Mouse (Mus musculus) limb, embryonic 14.5 days (tissue): ENCODE results near the gene Nbeal2. TPM values are rescaled to one million over a fixed set of nuclear protein-coding genes. Genes with fewer than 3 reads are reported as not detected.

Experiments used
- ATAC-seq: fragments of 200-750 bp; cut with Nextera tagmentation; 2 replicates; pipeline ENCODE4 v1.8.0; 2017; ENCODE audit warnings: low read depth, moderate number of reproducible peaks, moderate TSS enrichment; ENCODE audit not compliant: low FRiP score
- DNase-seq: peaks from one replicate; pipeline ENCODE4 v3.0.0-alpha.2; 2015; ENCODE audit warnings: low spot score
- H3K27ac ChIP-seq: fragments of 300-500 bp; sonication (generic); replicated peaks from 2 replicates; pipeline ENCODE4 v1.5.1; 2014; ENCODE audit warnings: low read depth, mild to moderate bottlenecking, low read length, moderate library complexity, mixed read lengths
- H3K27me3 ChIP-seq: fragments of 300-500 bp; sonication (generic); 2 replicates; pipeline ENCODE4 v1.6.1; 2014; ENCODE audit warnings: low read length, mixed read lengths; ENCODE audit not compliant: control insufficient read depth, insufficient read depth
- H3K36me3 ChIP-seq: fragments of 300-500 bp; sonication (generic); 2 replicates; pipeline ENCODE4 v1.6.1; 2014; ENCODE audit warnings: mild to moderate bottlenecking, low read length, moderate library complexity, mixed read lengths; ENCODE audit not compliant: control insufficient read depth, insufficient read depth
- H3K4me1 ChIP-seq: fragments of 300-500 bp; sonication (generic); 2 replicates; pipeline ENCODE4 v1.6.1; 2014; ENCODE audit warnings: antibody characterized with exemption, low read length, mixed read lengths; ENCODE audit not compliant: control insufficient read depth, insufficient read depth
- H3K4me2 ChIP-seq: fragments of 300-500 bp; sonication (generic); replicated peaks from 2 replicates; pipeline ENCODE4 v1.6.1; 2014; ENCODE audit warnings: low read depth, mild to moderate bottlenecking, low read length, moderate library complexity; ENCODE audit not compliant: severe bottlenecking
- H3K4me3 ChIP-seq: fragments of 300-500 bp; sonication (generic); replicated peaks from 2 replicates; pipeline ENCODE4 v1.5.1; 2014; ENCODE audit warnings: low read length
- H3K9ac ChIP-seq: fragments of 300-500 bp; sonication (generic); 2 replicates; pipeline ENCODE4 v1.6.1; 2014; ENCODE audit warnings: mild to moderate bottlenecking, low read depth, low read length, moderate library complexity; ENCODE audit not compliant: severe bottlenecking
- H3K9me3 ChIP-seq: fragments of 300-500 bp; sonication (generic); 2 replicates; pipeline ENCODE4 v1.6.1; 2016; ENCODE audit warnings: low read length; ENCODE audit not compliant: control insufficient read depth
- POLR2A ChIP-seq: fragments of 200-500 bp; IDR thresholded peaks from 2 replicates; pipeline ENCODE4 v1.8.0; 2012; ENCODE audit warnings: inconsistent platforms, mild to moderate bottlenecking, moderate library complexity, borderline replicate concordance; ENCODE audit not compliant: insufficient read depth, insufficient read length; ENCODE audit errors: extremely low read depth
- WGBS: fragments of 180-500 bp; shearing (Covaris S2); extraction: QIAGEN DNeasy Blood & Tissue Kit; methylation state at CpG from one replicate; pipeline ENCODE4 v1.1.7; 2014; 5-methylcytosine and 5-hydroxymethylcytosine counted together
- polyA plus RNA-seq, 2 experiments: library from polyadenylated mRNA; depleted of rRNA in 1 of 2; stranded (reverse) in 1 of 2; unstranded in 1 of 2; fragments of >200 nt; fragmentation: Nextera tagmentation in 1 of 2; extraction: Ambion mirVana in 1 of 2; gene quantifications; 2 replicates each; pipeline versions ENCODE4 v1.2.1 to v1.2.3; 2012 to 2014

Nbeal2 gene
- polyA plus RNA-seq, 2 experiments, result 3.3 to 8.4 TPM

DNA sequence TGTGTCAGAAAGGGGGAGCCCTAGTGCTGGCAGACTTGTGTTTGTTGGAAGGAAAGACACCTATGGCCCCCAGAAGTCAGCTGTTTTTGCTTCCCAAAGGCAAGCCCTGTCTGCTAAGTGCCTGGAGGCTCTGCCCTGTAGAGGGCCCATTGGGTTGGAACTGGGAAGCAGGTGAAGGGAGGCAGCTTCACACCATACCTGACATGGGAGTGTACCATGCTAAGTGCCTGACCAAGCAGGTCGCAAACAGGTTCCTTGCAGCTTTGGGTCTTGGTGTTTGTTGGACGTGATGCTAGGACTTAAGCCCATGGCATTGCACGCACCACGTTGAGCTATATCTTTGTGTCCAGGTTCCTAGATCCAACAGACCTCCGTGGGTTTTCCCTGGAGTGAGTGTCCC is 42.5 kb upstream of the Nbeal2 start:
- 94% methylated on average over 5 of the region's 5 CpGs for WGBS
- Histone ChIP-seq H3K36me3 (peaks cover 5% of the 10 kb centered on the region; the same call in 1 of the 2 replicates), H3K4me2 (no peak overlapping the region), H3K4me3 (no peak overlapping the region), H3K27ac (no peak overlapping the region), H3K4me1 (no peaks in the 10 kb centered on the region), H3K9ac (no peak overlapping the region), H3K9me3 (no peaks in the 10 kb centered on the region), H3K27me3 (no peaks in the 10 kb centered on the region)
- no peak for DNase-seq
- no peak for ATAC-seq
- no peak for TF ChIP-seq POLR2A

DNA sequence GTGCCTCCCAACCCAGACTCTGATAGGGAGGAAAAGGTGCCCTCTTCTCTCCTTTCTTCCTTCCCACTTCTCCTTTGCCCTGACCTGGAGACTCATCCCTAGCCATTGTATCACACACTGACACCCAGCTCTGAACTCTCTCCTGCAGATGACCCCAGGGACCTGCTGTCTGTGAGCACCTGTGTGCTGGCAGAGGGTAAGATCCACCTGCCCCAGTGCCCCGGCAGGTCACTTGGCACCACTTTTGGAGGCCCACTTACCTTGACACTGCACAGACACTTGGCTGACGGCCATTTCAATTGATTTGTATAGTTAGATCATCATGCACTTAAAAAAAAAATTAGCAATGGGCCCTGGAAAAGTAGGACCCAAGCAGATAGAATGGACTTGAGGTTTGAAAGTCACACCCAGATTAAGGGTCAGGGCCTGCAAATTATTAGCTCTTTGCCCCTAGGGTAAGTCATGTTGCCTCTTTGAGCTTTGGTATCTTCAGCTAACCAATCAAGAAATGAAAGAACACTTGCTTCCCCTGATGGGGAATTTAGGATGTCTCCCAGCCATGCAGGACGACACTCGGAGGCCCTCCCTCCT is 41.3 kb upstream of the Nbeal2 start:
- peaks cover 5% of the 10 kb centered on the region; the same call in 1 of the 2 replicates for H3K36me3 ChIP-seq

DNA sequence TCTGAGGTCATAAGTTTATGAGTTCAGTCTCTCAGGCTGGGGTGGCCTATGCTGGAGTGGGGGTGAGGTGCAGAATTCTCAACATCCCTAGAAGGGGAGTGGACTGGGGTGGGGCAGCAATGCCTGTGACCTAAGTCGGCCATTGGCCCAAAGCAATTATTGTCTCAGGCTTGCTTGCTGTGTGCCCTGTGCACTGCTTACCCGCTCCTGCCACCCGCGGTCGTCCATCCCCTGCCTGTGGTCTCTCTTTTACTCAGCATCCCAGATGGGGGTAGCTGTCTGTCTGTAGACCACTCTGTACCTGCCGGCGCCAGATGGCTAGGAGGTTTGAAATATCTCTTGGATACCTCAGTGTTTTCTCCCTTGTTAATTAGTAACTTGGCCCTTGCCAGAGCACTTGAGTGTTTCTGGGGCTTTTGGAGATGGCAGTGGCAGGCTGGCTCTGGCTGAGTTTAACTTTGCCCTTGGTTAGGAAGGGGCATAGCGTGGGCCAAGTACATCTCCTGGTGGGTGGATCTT is 35.4 kb upstream of the Nbeal2 start:
- H3K9ac ChIP-seq, result no peak overlapping the region
- DNase-seq (no peak), ATAC-seq (no peak)
- H3K27ac ChIP-seq, result no peak overlapping the region
- H3K4me1 ChIP-seq, result peaks cover under 1% of the 10 kb centered on the region; the same call in 1 of the 2 replicates
- no peaks in the 10 kb centered on the region; the same call in 1 of the 2 replicates for H3K36me3 ChIP-seq
- 88% methylated on average over 8 of the region's 8 CpGs for WGBS
- no peaks in the 10 kb centered on the region for H3K27me3 ChIP-seq
- no peak overlapping the region for H3K4me2 ChIP-seq
- H3K9me3 ChIP-seq, result no peaks in the 10 kb centered on the region
- H3K4me3 ChIP-seq, result no peak overlapping the region
- no peak for TF ChIP-seq POLR2A

More for the DNA sequence above, 41.3 kb upstream of the Nbeal2 start:
- Histone ChIP-seq H3K27ac (no peak overlapping the region), H3K4me1 (no peaks in the 10 kb centered on the region), H3K4me2 (no peak overlapping the region), H3K9ac (no peak overlapping the region), H3K27me3 (no peaks in the 10 kb centered on the region), H3K9me3 (no peaks in the 10 kb centered on the region), H3K4me3 (no peak overlapping the region)
- no peak for TF ChIP-seq POLR2A
- WGBS, result 89% methylated on average over 4 of the region's 4 CpGs
- DNase-seq (no peak), ATAC-seq (no peak)

DNA sequence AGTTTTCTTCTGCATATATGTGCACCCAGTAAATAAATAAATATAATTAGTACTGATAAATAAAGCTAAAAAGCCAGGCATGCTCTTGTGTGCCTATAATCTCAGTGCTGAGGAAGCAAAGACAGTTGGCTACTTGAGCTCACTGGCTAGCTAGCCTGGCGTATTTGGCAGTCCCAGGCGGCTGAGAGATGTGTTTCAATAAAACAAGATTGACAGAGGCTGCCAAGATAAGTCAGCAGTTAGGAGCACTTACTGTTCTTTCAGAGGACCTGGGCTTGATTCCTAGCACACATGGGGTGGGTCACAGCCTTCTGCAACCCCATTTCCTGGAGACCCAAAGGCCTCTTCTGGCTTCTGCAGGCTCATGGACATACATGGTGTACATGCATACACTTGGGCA is 33.9 kb upstream of the Nbeal2 start:
- H3K4me1 ChIP-seq, result peaks cover 14% of the 10 kb centered on the region
- WGBS, result 88% methylated on average over 2 of the region's 2 CpGs
- H3K4me3 ChIP-seq, result no peak overlapping the region
- H3K9ac ChIP-seq, result no peak overlapping the region
- H3K9me3 ChIP-seq, result no peaks in the 10 kb centered on the region
- H3K27ac ChIP-seq, result no peak overlapping the region
- no peaks in the 10 kb centered on the region; the same call in 1 of the 2 replicates for H3K36me3 ChIP-seq
- no peak for ATAC-seq
- no peak overlapping the region for H3K4me2 ChIP-seq
- TF ChIP-seq POLR2A, result no peak
- no peak for DNase-seq
- no peaks in the 10 kb centered on the region for H3K27me3 ChIP-seq

DNA sequence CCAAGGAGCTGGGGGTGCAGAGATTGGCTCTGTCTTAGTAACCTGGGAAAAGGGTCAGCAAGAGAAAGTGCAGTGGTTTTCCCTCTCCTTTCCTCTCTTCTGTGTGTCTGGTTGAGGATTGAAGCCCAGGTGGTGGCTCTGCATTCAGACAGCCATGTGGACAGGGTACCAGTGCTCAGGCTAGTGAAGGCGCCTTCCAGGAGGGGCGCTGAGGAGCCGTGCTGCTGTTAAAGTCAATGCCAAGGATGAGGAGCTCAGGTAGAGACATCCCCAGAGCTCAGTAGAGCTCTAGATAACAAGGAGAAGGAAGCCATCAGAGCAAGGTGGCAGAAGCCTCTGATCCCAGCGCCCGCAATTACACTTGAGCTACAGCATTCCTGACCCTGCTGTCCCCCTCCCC is 33.1 kb upstream of the Nbeal2 start:
- no peaks in the 10 kb centered on the region for H3K27me3 ChIP-seq
- DNase-seq (no peak), ATAC-seq (no peak)
- no peak overlapping the region for H3K27ac ChIP-seq
- no peak for TF ChIP-seq POLR2A
- H3K9me3 ChIP-seq, result no peaks in the 10 kb centered on the region
- H3K9ac ChIP-seq, result no peak overlapping the region
- H3K36me3 ChIP-seq, result no peaks in the 10 kb centered on the region; the same call in 1 of the 2 replicates
- no peak overlapping the region for H3K4me2 ChIP-seq
- no peak overlapping the region for H3K4me3 ChIP-seq
- 72% methylated on average over 5 of the region's 5 CpGs for WGBS
- peaks cover 14% of the 10 kb centered on the region for H3K4me1 ChIP-seq
